Mouse (Mus musculus) kidney, embryonic 14.5 days (tissue): Measurements from ENCODE around the gene Rpn2. TPM values are rescaled to one million over a fixed set of nuclear protein-coding genes. Genes with fewer than 3 reads are reported as not detected.

Experiments used
- ATAC-seq: fragments of 200-750 bp; cut with Nextera tagmentation; 2 replicates; pipeline ENCODE4 v1.8.0; 2017; ENCODE audit warnings: moderate number of reproducible peaks, mild to moderate bottlenecking, moderate TSS enrichment, moderate library complexity; ENCODE audit not compliant: low FRiP score, low TSS enrichment
- H3K27ac ChIP-seq: fragments of 300-500 bp; sonication (generic); 2 replicates; pipeline ENCODE4 v1.5.1; 2014; ENCODE audit warnings: low read depth, mild to moderate bottlenecking, low read length, moderate library complexity, mixed read lengths
- H3K27me3 ChIP-seq: fragments of 300-500 bp; sonication (generic); 2 replicates; pipeline ENCODE4 v1.6.1; 2014; ENCODE audit warnings: mild to moderate bottlenecking, low read length; ENCODE audit not compliant: control insufficient read depth, insufficient read depth
- H3K36me3 ChIP-seq: fragments of 300-500 bp; sonication (generic); 2 replicates; pipeline ENCODE4 v1.6.1; 2014; ENCODE audit warnings: low read length, mixed read lengths; ENCODE audit not compliant: control insufficient read depth, insufficient read depth
- H3K4me1 ChIP-seq: fragments of 300-500 bp; sonication (generic); 2 replicates; pipeline ENCODE4 v1.6.1; 2014; ENCODE audit warnings: low read length, mixed read lengths; ENCODE audit not compliant: control insufficient read depth, insufficient read depth
- H3K4me2 ChIP-seq: fragments of 300-500 bp; sonication (generic); replicated peaks from 2 replicates; pipeline ENCODE4 v1.6.1; 2014; ENCODE audit warnings: low read depth, mild to moderate bottlenecking, low read length
- H3K4me3 ChIP-seq: fragments of 300-500 bp; sonication (generic); 2 replicates; pipeline ENCODE4 v1.5.1; 2014; ENCODE audit warnings: mild to moderate bottlenecking, low read length
- H3K9ac ChIP-seq: fragments of 300-500 bp; sonication (generic); 2 replicates; pipeline ENCODE4 v1.6.1; 2014; ENCODE audit warnings: low read depth, mild to moderate bottlenecking, low read length, moderate library complexity
- H3K9me3 ChIP-seq: fragments of 300-500 bp; sonication (generic); 2 replicates; pipeline ENCODE4 v1.6.1; 2016; ENCODE audit warnings: low read length; ENCODE audit not compliant: control insufficient read depth
- WGBS: fragments of 180-500 bp; shearing (Covaris S2); extraction: QIAGEN DNeasy Blood & Tissue Kit; methylation state at CpG from one replicate; pipeline ENCODE4 v1.1.7; 2014; 5-methylcytosine and 5-hydroxymethylcytosine counted together
- polyA plus RNA-seq: library from polyadenylated mRNA; unstranded; fragments of >200 nt; fragmentation: Nextera tagmentation; extraction: Ambion mirVana; gene quantifications from 2 replicates; pipeline ENCODE4 v1.2.1, GENCODE M21; 2014

Rpn2 gene
- polyA plus RNA-seq, 1 experiment from 2014 or later: 311 TPM

DNA sequence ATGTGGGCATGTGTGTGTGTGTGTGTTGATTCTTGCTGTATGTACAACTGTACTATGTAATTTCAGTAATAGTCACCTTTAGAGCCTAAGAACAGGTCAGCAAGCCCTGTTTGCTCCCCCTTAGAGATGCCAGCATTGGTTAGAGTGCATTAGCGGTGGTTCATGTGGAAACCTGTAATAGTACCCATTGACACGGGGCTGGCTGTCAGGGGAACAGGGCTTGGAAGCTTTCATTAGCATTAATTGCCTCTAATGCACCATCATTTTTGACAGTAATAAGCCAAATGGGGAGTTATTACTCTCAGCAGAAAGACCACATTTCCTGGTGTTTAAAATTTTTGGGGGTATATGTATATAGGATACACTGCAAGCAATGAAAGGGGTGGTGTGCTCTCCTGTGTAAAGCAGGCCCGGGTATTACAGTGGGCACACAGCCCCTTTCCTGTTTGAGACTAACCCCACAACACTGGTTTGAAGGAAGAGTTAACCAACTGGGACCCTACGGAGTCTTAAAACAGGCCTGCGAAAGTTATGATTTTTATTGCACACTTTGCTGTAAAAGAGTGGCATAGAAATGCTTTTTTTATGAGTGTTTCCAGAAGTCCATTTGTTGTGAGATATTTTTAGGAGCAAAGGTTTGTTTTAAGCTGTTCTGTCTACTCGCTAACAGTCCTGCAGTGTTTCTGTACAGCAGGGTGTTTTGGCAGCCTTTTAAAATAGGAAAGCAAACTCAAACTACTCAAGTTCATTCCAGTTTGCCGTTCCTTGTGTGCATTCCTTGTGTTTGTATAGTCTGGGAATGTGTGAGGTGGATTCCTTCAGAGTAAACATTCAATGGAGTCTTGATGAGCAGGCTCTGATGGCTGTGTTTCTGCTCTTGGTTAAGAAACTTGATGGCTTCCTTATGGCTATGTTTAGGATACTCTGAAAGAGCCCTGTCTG is 27.5 kb downstream of the Rpn2 start:
- Histone ChIP-seq H3K4me2 (no peak overlapping the region), H3K27me3 (no peaks in the 10 kb centered on the region), H3K4me3 (no peak overlapping the region), H3K9ac (no peak overlapping the region), H3K4me1 (no peaks in the 10 kb centered on the region), H3K36me3 (peaks cover 91% of the 10 kb centered on the region), H3K27ac (no peak overlapping the region), H3K9me3 (no peaks in the 10 kb centered on the region)
- no peak for ATAC-seq
- WGBS: 82% methylated on average over 7 of the region's 7 CpGs

DNA sequence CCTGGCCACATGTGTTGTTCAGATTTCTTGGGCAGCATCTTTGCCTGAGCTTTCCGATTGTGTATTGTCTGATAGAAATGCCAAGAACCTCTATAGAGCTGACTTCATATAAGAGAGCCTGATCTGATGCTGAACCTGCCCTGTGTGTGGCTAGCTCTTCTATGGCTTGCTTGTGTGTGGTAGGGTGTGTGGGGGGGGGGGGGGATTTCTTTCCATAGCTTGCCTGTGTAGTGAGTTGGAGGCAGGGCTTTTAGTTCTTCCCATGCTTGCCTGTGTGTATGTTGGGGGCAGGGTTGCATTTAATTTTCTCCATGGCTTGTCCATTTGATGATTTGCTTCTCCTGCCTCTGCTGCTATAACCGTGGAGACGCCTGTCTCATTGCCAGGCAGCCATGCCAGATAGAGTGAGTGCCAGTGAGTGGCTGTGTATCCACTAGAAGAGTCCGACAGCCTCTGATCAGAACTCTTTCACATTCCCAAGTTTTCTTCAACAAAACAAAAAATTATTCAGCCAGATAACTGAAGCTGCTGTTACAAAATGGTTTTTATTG is 29.0 kb downstream of the Rpn2 start:
- WGBS: 88% methylated on average over 4 of the region's 4 CpGs
- Histone ChIP-seq H3K4me2 (no peak overlapping the region), H3K27ac (no peak overlapping the region), H3K9ac (no peak overlapping the region), H3K36me3 (peaks cover 93% of the 10 kb centered on the region), H3K4me3 (no peak overlapping the region), H3K4me1 (no peaks in the 10 kb centered on the region), H3K9me3 (no peaks in the 10 kb centered on the region), H3K27me3 (no peaks in the 10 kb centered on the region)
- ATAC-seq: no peak

DNA sequence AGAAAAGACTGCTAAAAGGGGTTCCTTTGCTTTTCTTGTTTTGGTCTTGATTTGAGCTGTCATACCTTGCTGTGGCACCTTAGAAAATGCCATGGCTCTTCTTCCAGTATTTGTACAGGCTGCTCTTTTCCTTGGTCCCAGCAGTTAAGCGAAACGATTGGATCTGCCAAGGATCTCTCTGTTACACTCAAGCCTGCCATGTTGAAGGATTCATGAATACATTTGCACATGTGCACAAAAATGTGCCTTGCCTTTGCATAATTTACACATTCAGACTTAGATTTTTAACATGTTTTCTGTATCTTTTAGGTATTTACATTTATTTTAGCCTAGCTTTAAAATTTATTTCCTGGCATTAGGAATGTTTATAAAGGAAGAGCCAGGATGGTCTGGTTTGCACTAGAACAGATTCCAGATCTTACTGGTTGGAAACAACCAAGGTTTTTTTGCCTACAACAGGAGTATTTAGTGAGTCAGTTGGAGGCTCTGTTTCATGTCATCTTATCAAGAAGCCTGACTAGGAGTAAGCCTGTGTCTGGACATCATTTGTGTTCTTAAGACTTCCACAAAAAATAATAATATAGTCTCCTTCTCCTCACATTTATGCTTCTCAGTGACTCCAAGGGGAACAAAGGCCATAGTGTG is 29.6 kb downstream of the Rpn2 start:
- Histone ChIP-seq H3K27me3 (no peaks in the 10 kb centered on the region), H3K9me3 (no peaks in the 10 kb centered on the region), H3K27ac (no peak overlapping the region), H3K4me3 (no peak overlapping the region), H3K4me1 (no peaks in the 10 kb centered on the region), H3K9ac (no peak overlapping the region), H3K4me2 (no peak overlapping the region), H3K36me3 (peaks cover 93% of the 10 kb centered on the region)
- ATAC-seq: no peak
- WGBS: 97% methylated on average over 2 of the region's 2 CpGs

DNA sequence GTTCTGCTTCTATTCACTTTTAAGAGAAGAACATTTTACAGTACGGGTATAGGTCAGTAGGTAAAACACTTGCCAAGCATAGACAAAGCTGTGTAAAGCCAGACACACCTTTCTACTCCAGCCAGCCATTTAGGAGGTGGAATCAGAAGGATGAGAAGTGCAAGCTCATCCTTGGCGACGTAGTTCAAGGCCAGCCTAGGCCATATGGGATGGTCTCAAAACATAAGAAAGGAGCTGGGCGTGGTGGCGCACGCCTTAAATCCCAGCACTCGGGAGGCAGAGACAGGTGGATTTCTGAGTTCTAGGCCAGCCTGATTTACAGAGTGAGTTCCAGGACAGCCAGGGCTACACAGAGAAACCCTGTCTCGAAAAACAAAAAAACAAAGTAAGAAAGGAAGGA is 30.8 kb downstream of the Rpn2 start:
- H3K27ac ChIP-seq: no peak overlapping the region
- no peaks in the 10 kb centered on the region for H3K4me1 ChIP-seq
- no peaks in the 10 kb centered on the region for H3K9me3 ChIP-seq
- H3K4me3 ChIP-seq: no peak overlapping the region
- no peak for ATAC-seq
- no peak overlapping the region for H3K9ac ChIP-seq
- 96% methylated on average over 8 of the region's 8 CpGs for WGBS
- H3K36me3 ChIP-seq: peaks cover 93% of the 10 kb centered on the region
- H3K27me3 ChIP-seq: no peaks in the 10 kb centered on the region
- H3K4me2 ChIP-seq: no peak overlapping the region

DNA sequence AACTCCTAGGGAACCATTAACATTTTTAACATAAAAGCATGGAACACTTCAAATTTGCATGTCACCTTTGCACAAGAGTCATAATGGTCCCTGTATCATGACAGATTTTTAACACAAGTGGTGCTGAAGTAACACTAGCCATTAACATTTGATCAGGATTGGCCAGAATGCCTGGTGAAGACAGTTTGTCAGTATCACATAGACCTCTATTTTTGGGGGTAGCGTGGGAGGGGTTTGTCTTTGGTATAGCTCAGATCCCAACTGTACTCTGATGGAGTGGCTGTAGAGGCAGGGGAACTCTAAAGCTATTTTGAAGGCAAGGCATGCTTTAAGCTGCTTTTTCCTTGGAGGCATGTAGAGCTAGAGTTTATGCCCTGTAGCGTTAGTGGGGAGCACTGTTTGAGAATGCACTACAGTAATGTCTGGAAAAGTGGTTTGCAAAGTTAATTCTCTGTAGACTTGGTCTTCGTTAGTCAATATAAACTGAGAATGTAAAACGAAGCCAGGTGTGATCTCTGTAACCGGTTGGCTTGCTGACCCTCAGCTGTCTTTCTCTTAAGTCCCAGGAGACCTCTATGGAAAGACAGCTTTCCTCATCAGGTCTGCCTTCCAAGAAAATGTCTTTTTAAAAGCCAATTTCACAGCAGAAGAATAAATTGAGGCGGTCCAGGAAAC is 32.3 kb downstream of the Rpn2 start:
- WGBS: 91% methylated on average over 6 of the region's 6 CpGs
- ATAC-seq: no peak
- H3K4me3 ChIP-seq: no peak overlapping the region
- peaks cover 99% of the 10 kb centered on the region for H3K36me3 ChIP-seq
- H3K4me2 ChIP-seq: no peak overlapping the region
- no peaks in the 10 kb centered on the region for H3K9me3 ChIP-seq
- no peak overlapping the region for H3K9ac ChIP-seq
- no peaks in the 10 kb centered on the region for H3K4me1 ChIP-seq
- no peak overlapping the region for H3K27ac ChIP-seq
- H3K27me3 ChIP-seq: no peaks in the 10 kb centered on the region

DNA sequence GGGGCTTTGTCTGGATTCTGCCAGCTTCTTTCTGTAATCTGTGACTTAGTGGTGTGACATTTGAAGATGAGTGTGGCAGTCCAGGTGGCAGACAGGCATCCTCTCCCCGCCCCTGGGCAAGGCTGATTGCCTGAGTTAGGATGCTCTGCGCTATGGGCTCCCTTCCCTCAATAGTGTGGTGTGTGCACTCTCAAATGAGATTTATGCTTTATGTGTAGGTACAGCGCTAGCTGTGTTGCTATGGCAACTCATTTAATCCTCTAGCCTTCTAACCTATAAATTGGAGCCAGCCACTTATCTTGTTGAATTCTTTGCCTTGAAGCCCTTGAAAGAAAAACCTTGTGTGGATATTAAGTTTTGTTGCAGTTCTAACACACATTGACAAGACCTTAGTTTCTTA is 34.9 kb downstream of the Rpn2 start:
- no peak overlapping the region for H3K4me3 ChIP-seq
- no peak for ATAC-seq
- no peak overlapping the region for H3K9ac ChIP-seq
- H3K4me1 ChIP-seq: no peaks in the 10 kb centered on the region
- H3K4me2 ChIP-seq: no peak overlapping the region
- no peaks in the 10 kb centered on the region for H3K9me3 ChIP-seq
- H3K27ac ChIP-seq: no peak overlapping the region
- WGBS: 83% methylated on average over 3 of the region's 3 CpGs
- no peaks in the 10 kb centered on the region for H3K27me3 ChIP-seq
- peaks cover 97% of the 10 kb centered on the region for H3K36me3 ChIP-seq

DNA sequence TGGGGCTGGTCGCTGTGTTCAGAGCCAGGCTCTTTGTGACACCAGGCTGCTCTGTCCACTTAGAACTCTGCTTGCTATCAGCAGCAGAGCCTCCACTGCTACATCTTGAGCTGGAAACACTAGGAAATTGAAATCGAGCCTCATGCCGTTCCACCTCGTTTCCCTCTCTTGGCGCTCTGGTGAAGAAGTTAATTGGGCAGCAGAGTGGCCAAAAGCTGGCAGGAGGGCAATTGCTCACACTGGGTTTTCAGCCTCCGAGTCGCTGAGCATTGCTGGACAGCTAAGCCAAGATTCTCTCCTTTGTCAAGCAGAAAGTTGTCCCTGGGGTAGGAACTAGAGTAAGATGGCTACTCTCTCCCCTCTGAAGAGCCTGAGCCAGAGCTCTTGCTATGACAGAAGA is 35.5 kb downstream of the Rpn2 start:
- Histone ChIP-seq H3K27me3 (no peaks in the 10 kb centered on the region), H3K4me1 (no peaks in the 10 kb centered on the region), H3K27ac (no peak overlapping the region), H3K4me3 (no peak overlapping the region), H3K9ac (no peak overlapping the region), H3K36me3 (peaks cover 94% of the 10 kb centered on the region), H3K9me3 (no peaks in the 10 kb centered on the region), H3K4me2 (no peak overlapping the region)
- no peak for ATAC-seq
- WGBS: 62% methylated on average over 7 of the region's 7 CpGs

DNA sequence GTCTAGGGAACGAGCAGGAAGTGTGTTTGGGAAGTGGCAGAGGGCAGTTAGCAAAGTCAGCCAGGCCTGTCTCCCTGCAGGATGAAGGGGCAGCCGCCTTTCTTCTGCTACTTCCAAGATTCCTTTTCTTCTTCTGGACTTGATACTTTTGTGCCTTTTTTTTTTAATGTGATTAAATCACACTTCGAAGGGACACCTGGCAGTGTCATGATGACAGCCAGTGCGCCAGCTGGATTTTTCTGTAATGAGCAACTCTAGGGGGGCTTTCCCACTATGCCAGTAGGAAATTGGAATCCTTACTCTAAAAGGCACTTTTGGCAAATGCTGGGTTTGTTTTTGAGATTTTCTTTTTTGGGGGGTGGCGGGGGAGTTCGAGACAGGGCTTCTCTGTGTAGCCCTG is 36.7 kb downstream of the Rpn2 start:
- Histone ChIP-seq H3K4me2 (no peak overlapping the region), H3K9me3 (no peaks in the 10 kb centered on the region), H3K4me3 (no peak overlapping the region), H3K36me3 (peaks cover 94% of the 10 kb centered on the region), H3K27ac (no peak overlapping the region), H3K4me1 (no peaks in the 10 kb centered on the region), H3K9ac (no peak overlapping the region), H3K27me3 (no peaks in the 10 kb centered on the region)
- WGBS: 82% methylated on average over 6 of the region's 6 CpGs
- no peak for ATAC-seq
